Mouse (Mus musculus) small intestine, adult 2 months (tissue): ENCODE results near the gene Aasdhppt.

Source experiments
- CTCF ChIP-seq: fragments of 200-500 bp; IDR thresholded peaks from 2 replicates; pipeline ENCODE4 v1.5.1; 2012; ENCODE audit warnings: low read depth, mild to moderate bottlenecking, control low read depth, inconsistent platforms, low read length, moderate library complexity, mixed read lengths; ENCODE audit not compliant: insufficient replicate concordance, insufficient read length; ENCODE audit errors: extremely low read depth
- POLR2A ChIP-seq: fragments of 200-500 bp; IDR thresholded peaks from 2 replicates; pipeline ENCODE4 v1.6.1; 2012; ENCODE audit warnings: low read depth, mild to moderate bottlenecking, control low read depth, inconsistent platforms, low read length, moderate library complexity

GRCm38 (mm10) chr9:4353163-4353562 lies 43.9 kb upstream of the Aasdhppt start:
- no peak for TF ChIP-seq CTCF
- no peak for TF ChIP-seq POLR2A
